Mouse (Mus musculus) right cerebral cortex, postnatal 10 days (tissue): ENCODE data around the gene Phrf1.
A peak's percentile ranks its signal among the peaks of the same experiment; 100 is the strongest.

ENCODE experiments used
- DNase-seq, 2 experiments: peaks; one replicate each; pipeline ENCODE4 v3.0.0; 2021; ENCODE audit warnings: low spot score in 2 of 2

The Phrf1 gene

GRCm38 (mm10) chr7:141213133-141213532 is 15.5 kb upstream of the Phrf1 start:
- DNase-seq = no peak

GRCm38 (mm10) chr7:141213605-141214235 is 14.9 kb upstream of the Phrf1 start, which contains the start of gene Lmntd2:
Gene Lmntd2 (minus strand): TSS chr7:141214080.
- no peak for DNase-seq

GRCm38 (mm10) chr7:141214310-141214709 is 14.3 kb upstream of the Phrf1 start:
- no peak for DNase-seq

- DNase-seq = peak; percentile 89 to 92
These were observed 13.3 kb upstream of the Phrf1 start, which contains the start of gene Rassf7 for GRCm38 (mm10) chr7:141215101-141215879. Gene Rassf7 (plus strand): TSS chr7:141215860.

GRCm38 (mm10) chr7:141215880-141216733 is 12.5 kb upstream of the Phrf1 start:
- DNase-seq = peak in 1 of 2 experiments; percentile 36

GRCm38 (mm10) chr7:141216894-141217293 is 11.7 kb upstream of the Phrf1 start:
- DNase-seq = peak in 1 of 2 experiments; percentile 30

GRCm38 (mm10) chr7:141217343-141218013 is 11.1 kb upstream of the Phrf1 start:
- no peak for DNase-seq

GRCm38 (mm10) chr7:141218141-141218540 is 10.4 kb upstream of the Phrf1 start:
- no peak for DNase-seq

GRCm38 (mm10) chr7:141218557-141219133 is 9.9 kb upstream of the Phrf1 start:
- no peak for DNase-seq

- DNase-seq = peak in 1 of 2 experiments; percentile 27
These were observed 9.0 kb upstream of the Phrf1 start for GRCm38 (mm10) chr7:141219558-141220099.

GRCm38 (mm10) chr7:141220377-141220776 is 8.2 kb upstream of the Phrf1 start:
- no peak for DNase-seq

GRCm38 (mm10) chr7:141221249-141222125 is 7.1 kb upstream of the Phrf1 start:
- DNase-seq = peak; percentile 95 to 96

GRCm38 (mm10) chr7:141222126-141222467 is 6.5 kb upstream of the Phrf1 start:
- DNase-seq = no peak

GRCm38 (mm10) chr7:141222696-141223215 is 5.8 kb upstream of the Phrf1 start:
- no peak for DNase-seq

- no peak for DNase-seq
These were observed 2.0 kb upstream of the Phrf1 start for GRCm38 (mm10) chr7:141226535-141226934.

- no peak for DNase-seq
These were observed 788 bp upstream of the Phrf1 start for GRCm38 (mm10) chr7:141227796-141228195.

GRCm38 (mm10) chr7:141229702-141230101 is 1.1 kb downstream of the Phrf1 start:
- no peak for DNase-seq

- no peak for DNase-seq
These were observed 2.0 kb downstream of the Phrf1 start for GRCm38 (mm10) chr7:141230570-141230969.

GRCm38 (mm10) chr7:141231111-141231510 is 2.5 kb downstream of the Phrf1 start:
- no peak for DNase-seq

GRCm38 (mm10) chr7:141231551-141231950 is 3.0 kb downstream of the Phrf1 start:
- DNase-seq = no peak
